Mouse (Mus musculus) WW6 (cell line): ENCODE results near the gene Rap1gds1.

Experiments
- DNase-seq: peaks from one replicate; pipeline ENCODE4 v3.0.0-alpha.2; 2013; ENCODE audit warnings: low read depth, low spot score

Rap1gds1 gene

GRCm38 (mm10) chr3:139074484-139075211, at the start of gene Rap1gds1:
Gene Rap1gds1 (minus strand): TSS chr3:139075201.
- DNase-seq = no peak

GRCm38 (mm10) chr3:139118446-139118845, 43.4 kb upstream of the Rap1gds1 start:
- DNase-seq = no peak

- no peak for DNase-seq
These were observed 41.8 kb upstream of the Rap1gds1 start for GRCm38 (mm10) chr3:139116733-139117337.

GRCm38 (mm10) chr3:139112335-139112973, 37.5 kb upstream of the Rap1gds1 start:
- no peak for DNase-seq

GRCm38 (mm10) chr3:139111877-139112276, 36.9 kb upstream of the Rap1gds1 start:
- DNase-seq = no peak

- DNase-seq = no peak
These were observed 33.2 kb upstream of the Rap1gds1 start for GRCm38 (mm10) chr3:139108176-139108575.

GRCm38 (mm10) chr3:139103914-139104313, 28.9 kb upstream of the Rap1gds1 start:
- DNase-seq = no peak

GRCm38 (mm10) chr3:139103346-139103745, 28.3 kb upstream of the Rap1gds1 start:
- no peak for DNase-seq

GRCm38 (mm10) chr3:139101941-139102340, 26.9 kb upstream of the Rap1gds1 start:
- DNase-seq = no peak

- DNase-seq = no peak
These were observed 24.3 kb upstream of the Rap1gds1 start for GRCm38 (mm10) chr3:139099284-139099683.

GRCm38 (mm10) chr3:139095894-139096293, 20.9 kb upstream of the Rap1gds1 start:
- no peak for DNase-seq

GRCm38 (mm10) chr3:139088526-139088925, 13.5 kb upstream of the Rap1gds1 start:
- no peak for DNase-seq

- no peak for DNase-seq
These were observed 9.0 kb upstream of the Rap1gds1 start for GRCm38 (mm10) chr3:139083778-139084539.

- DNase-seq = no peak
These were observed 4.8 kb upstream of the Rap1gds1 start for GRCm38 (mm10) chr3:139079831-139080230.

- DNase-seq = no peak
These were observed 3.0 kb upstream of the Rap1gds1 start for GRCm38 (mm10) chr3:139078010-139078409.

- DNase-seq = no peak
These were observed 1.1 kb upstream of the Rap1gds1 start for GRCm38 (mm10) chr3:139076059-139076455.

- DNase-seq = peak; percentile 54
These were observed 495 bp upstream of the Rap1gds1 start for GRCm38 (mm10) chr3:139075333-139076058.

- no peak for DNase-seq
These were observed 1.1 kb downstream of the Rap1gds1 start for GRCm38 (mm10) chr3:139073801-139074483.

- no peak for DNase-seq
These were observed 5.5 kb downstream of the Rap1gds1 start for GRCm38 (mm10) chr3:139069539-139069938.

- DNase-seq = no peak
These were observed 10.9 kb downstream of the Rap1gds1 start for GRCm38 (mm10) chr3:139064076-139064475.

- no peak for DNase-seq
These were observed 12.9 kb downstream of the Rap1gds1 start for GRCm38 (mm10) chr3:139062088-139062487.
